Mouse (Mus musculus) forebrain, embryonic 16.5 days (tissue): ENCODE measurements around the gene Serac1. TPM values are rescaled to one million over a fixed set of nuclear protein-coding genes. Genes with fewer than 3 reads are reported as not detected.

ENCODE experiments used
- ATAC-seq: fragments of 200-750 bp; cut with Nextera tagmentation; 2 replicates; pipeline ENCODE4 v1.8.0; 2017; ENCODE audit warnings: mild to moderate bottlenecking, moderate library complexity
- H3K27ac ChIP-seq: fragments of 300-500 bp; sonication (generic); 2 replicates; pipeline ENCODE4 v1.5.1; 2014; ENCODE audit warnings: low read length, control low read depth
- H3K27me3 ChIP-seq: fragments of 300-500 bp; sonication (generic); replicated peaks from 2 replicates; pipeline ENCODE4 v1.6.1; 2014; ENCODE audit warnings: low read length; ENCODE audit not compliant: control insufficient read depth, insufficient read depth
- H3K36me3 ChIP-seq: fragments of 300-500 bp; sonication (generic); 2 replicates; pipeline ENCODE4 v1.6.1; 2014; ENCODE audit not compliant: control insufficient read depth, insufficient read depth
- H3K4me1 ChIP-seq: fragments of 300-500 bp; sonication (generic); replicated peaks from 2 replicates; pipeline ENCODE4 v1.6.1; 2014; ENCODE audit warnings: low read length; ENCODE audit not compliant: control insufficient read depth, insufficient read depth
- H3K4me2 ChIP-seq: fragments of 300-500 bp; sonication (generic); 2 replicates; pipeline ENCODE4 v1.6.1; 2014; ENCODE audit warnings: mild to moderate bottlenecking, low read length, control low read depth
- H3K4me3 ChIP-seq: fragments of 300-500 bp; sonication (generic); replicated peaks from 2 replicates; pipeline ENCODE4 v1.5.1; 2014; ENCODE audit warnings: mild to moderate bottlenecking, low read length, control low read depth
- H3K9ac ChIP-seq: fragments of 300-500 bp; sonication (generic); replicated peaks from 2 replicates; pipeline ENCODE4 v1.6.1; 2014; ENCODE audit warnings: low read depth, low read length, control low read depth
- H3K9me3 ChIP-seq: fragments of 300-500 bp; sonication (generic); 2 replicates; pipeline ENCODE4 v1.6.1; 2016; ENCODE audit warnings: low read length; ENCODE audit not compliant: control insufficient read depth
- WGBS: fragments of 180-500 bp; shearing (Covaris S2); extraction: QIAGEN DNeasy Blood & Tissue Kit; methylation state at CpG from one replicate; pipeline ENCODE4 v1.1.7; 2014; 5-methylcytosine and 5-hydroxymethylcytosine counted together
- polyA plus RNA-seq: library from polyadenylated mRNA; unstranded; fragments of >200 nt; fragmentation: Nextera tagmentation; extraction: Ambion mirVana; gene quantifications from 2 replicates; pipeline ENCODE4 v1.2.1, GENCODE M21; 2015

Gene Serac1
- polyA plus RNA-seq, 1 experiment from 2014 or later: 15.8 TPM

DNA sequence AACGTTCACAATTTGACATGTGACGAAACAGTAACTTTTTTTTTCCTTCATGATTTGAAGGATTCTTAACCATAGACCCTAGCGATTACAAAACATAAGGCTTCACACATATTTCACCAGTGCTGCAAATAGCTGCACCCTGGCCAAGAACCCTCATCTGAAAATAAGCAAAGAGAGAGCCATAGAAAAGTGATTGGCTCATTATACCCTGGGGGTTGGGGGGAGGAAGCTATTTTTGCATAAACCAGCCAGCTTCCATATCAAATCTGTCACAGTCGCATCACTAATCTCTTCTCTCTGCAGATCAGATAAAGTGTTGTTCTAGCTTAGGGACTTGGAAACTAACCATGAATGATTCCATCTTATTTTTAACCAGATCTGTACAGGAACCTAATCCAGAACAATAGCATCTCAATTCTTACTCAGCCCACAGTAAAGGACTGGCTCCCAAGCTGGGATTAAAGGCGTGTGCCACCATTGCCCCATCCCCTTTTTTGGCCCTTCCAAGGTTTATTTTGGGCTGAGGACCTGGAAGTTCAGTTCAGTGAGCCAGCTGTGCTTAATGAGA, 3.9 kb upstream of the Serac1 start:
- no peak for ATAC-seq
- H3K27me3 ChIP-seq: no peaks in the 10 kb centered on the region
- H3K4me2 ChIP-seq: no peak overlapping the region
- H3K9me3 ChIP-seq: no peaks in the 10 kb centered on the region
- H3K36me3 ChIP-seq: no peaks in the 10 kb centered on the region; the same call in none of the 2 replicates
- H3K9ac ChIP-seq: no peak overlapping the region
- 84% methylated on average over 5 of the region's 5 CpGs for WGBS
- H3K4me3 ChIP-seq: no peak overlapping the region
- no peak overlapping the region for H3K27ac ChIP-seq
- peaks cover 18% of the 10 kb centered on the region for H3K4me1 ChIP-seq

DNA sequence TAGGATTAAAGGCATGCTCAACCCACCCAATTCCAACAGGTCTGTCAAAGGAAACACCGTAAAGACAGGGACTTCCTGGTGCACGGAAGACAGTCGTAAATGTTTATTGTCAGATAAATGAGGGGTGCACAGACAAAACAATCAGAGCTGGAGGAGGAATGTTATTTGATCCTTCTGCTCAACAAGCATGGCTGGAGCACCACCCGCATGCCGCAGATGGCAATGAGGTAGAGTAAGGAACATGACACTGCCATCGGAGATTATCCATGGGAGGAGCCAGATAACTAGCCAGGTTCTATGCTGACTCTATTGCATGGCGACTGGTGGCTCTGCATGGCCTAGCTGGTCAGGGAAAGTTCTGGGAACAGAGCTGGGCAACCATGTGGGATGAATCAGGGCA, 6.1 kb downstream of the Serac1 start:
- WGBS: 95% methylated on average over 7 of the region's 7 CpGs
- Histone ChIP-seq H3K4me2 (no peak overlapping the region), H3K36me3 (peaks cover 9% of the 10 kb centered on the region), H3K9ac (no peak overlapping the region), H3K27ac (no peak overlapping the region), H3K27me3 (no peaks in the 10 kb centered on the region), H3K4me3 (no peak overlapping the region), H3K9me3 (no peaks in the 10 kb centered on the region), H3K4me1 (peaks cover 4% of the 10 kb centered on the region)
- no peak for ATAC-seq

DNA sequence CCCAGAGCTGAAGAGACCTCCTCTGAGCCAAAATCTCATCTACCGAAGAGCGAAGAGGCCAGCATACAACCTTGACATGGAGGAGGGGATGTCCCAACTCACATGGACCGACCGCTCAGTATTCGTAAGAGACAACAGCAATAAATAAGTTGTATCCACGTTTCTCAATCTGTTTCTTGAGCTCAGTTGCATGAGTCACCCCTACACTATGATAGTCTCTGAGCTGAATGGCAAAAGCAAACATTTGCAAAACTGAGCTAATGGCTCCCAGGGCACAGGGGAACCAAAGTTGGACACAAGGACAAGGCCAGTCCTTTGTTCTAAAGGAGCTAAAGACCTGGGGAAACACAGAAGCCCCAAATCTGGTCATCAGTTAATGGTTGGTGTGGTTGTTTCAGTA, 9.7 kb downstream of the Serac1 start:
- WGBS: 94% methylated on average over 6 of the region's 6 CpGs
- ATAC-seq: no peak
- H3K36me3 ChIP-seq: peaks cover 19% of the 10 kb centered on the region

DNA sequence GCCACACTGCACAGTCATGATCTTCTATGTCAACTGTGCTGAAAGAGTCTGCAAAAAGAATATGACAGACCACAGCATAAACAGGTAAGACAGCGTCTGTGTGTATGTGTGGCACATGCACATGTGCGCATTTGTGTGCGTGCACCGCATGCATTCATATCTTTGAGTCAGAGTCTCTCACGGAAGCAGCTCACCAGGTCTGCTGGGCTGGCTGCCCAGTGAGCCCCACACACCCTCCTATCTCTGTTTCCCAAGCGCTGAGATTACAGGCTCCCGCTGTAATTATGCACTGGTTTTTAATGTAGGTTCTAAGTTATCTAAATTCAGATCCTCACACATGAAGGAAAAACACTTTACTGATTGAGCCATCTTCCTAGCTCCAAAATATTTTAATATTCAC, 11.9 kb downstream of the Serac1 start:
- Histone ChIP-seq H3K9ac (no peak overlapping the region), H3K4me2 (no peak overlapping the region), H3K9me3 (no peaks in the 10 kb centered on the region), H3K4me1 (no peaks in the 10 kb centered on the region), H3K4me3 (no peak overlapping the region), H3K27me3 (no peaks in the 10 kb centered on the region), H3K27ac (no peak overlapping the region), H3K36me3 (peaks cover 22% of the 10 kb centered on the region)
- 92% methylated on average over 7 of the region's 7 CpGs for WGBS
- no peak for ATAC-seq

More for the DNA sequence above, 9.7 kb downstream of the Serac1 start:
- Histone ChIP-seq H3K4me3 (no peak overlapping the region), H3K27me3 (no peaks in the 10 kb centered on the region), H3K4me2 (no peak overlapping the region), H3K27ac (no peak overlapping the region), H3K9ac (no peak overlapping the region), H3K4me1 (no peaks in the 10 kb centered on the region), H3K9me3 (no peaks in the 10 kb centered on the region)

DNA sequence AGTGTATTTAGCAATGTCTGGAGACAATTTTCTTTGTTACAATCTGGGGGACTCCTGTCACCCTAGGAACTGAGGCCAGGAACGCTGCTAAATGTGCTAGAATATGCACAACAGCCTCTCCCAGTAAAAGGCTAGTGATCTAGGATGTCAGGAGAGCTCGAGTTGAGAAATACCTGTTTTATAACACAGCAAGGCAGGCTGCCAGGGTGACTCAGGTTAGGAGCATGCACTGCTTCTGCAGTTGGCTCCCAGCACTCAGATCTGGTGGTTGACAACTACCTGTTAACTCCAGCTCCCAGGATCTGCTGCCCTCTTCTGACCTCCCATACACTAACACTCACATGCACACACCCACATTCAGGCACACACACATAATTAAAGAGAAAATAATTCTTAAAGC, 13.5 kb downstream of the Serac1 start:
- ATAC-seq: no peak
- peaks cover 21% of the 10 kb centered on the region for H3K36me3 ChIP-seq
- no peak overlapping the region for H3K4me3 ChIP-seq
- no peaks in the 10 kb centered on the region for H3K9me3 ChIP-seq
- H3K4me1 ChIP-seq: no peaks in the 10 kb centered on the region
- H3K9ac ChIP-seq: no peak overlapping the region
- 84% methylated on average over 2 of the region's 2 CpGs for WGBS
- H3K27me3 ChIP-seq: no peaks in the 10 kb centered on the region
- no peak overlapping the region for H3K27ac ChIP-seq
- no peak overlapping the region for H3K4me2 ChIP-seq

DNA sequence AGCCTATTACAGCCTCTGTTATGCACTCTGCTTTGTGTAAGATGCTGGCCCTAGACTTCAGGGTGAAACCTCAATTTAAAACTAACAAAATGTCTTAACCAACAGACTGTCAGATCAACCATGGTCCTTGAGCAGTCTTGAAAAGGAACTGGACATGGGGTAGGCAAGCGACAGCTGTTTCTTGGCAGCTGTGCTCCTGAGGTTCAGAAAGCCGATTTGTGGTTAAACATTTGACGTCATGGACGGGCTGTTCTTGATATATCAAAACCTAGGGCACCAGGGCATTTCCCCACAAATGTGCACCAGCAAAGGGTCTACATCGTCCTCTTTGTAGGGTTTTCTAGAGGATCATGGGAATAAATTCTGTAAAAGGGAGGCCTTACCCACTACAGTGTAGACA, 16.0 kb downstream of the Serac1 start:
- ATAC-seq: no peak
- Histone ChIP-seq H3K36me3 (peaks cover 19% of the 10 kb centered on the region), H3K9me3 (no peaks in the 10 kb centered on the region)

DNA sequence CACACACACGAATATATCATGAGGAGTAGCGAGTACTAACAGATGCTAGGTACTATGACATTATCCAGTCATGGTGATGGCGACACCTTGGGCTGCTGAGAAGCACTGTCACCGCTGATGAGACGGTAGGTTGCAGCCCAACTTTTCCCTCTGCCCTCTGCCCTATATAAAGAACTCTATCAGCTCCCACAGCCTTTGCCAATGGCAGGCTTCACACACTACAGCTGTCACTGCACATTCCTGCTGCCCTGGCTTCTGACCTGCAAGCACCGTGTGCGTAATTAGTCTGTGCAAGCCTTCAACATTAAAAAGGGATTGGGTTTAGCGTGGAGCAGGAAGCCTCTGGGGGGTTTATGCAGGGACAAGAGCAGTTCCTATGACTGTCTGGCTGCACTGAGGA, 16.7 kb downstream of the Serac1 start:
- H3K27ac ChIP-seq: no peak overlapping the region
- H3K4me3 ChIP-seq: no peak overlapping the region
- H3K4me1 ChIP-seq: no peaks in the 10 kb centered on the region
- H3K36me3 ChIP-seq: peaks cover 19% of the 10 kb centered on the region
- H3K9me3 ChIP-seq: no peaks in the 10 kb centered on the region
- no peak overlapping the region for H3K4me2 ChIP-seq
- H3K9ac ChIP-seq: no peak overlapping the region
- no peak for ATAC-seq
- 90% methylated on average over 8 of the region's 8 CpGs for WGBS
- no peaks in the 10 kb centered on the region for H3K27me3 ChIP-seq

More for the DNA sequence above, 16.0 kb downstream of the Serac1 start:
- Histone ChIP-seq H3K4me3 (no peak overlapping the region), H3K9ac (no peak overlapping the region), H3K27me3 (no peaks in the 10 kb centered on the region), H3K4me2 (no peak overlapping the region), H3K27ac (no peak overlapping the region), H3K4me1 (no peaks in the 10 kb centered on the region)
- 95% methylated on average over 5 of the region's 5 CpGs for WGBS

DNA sequence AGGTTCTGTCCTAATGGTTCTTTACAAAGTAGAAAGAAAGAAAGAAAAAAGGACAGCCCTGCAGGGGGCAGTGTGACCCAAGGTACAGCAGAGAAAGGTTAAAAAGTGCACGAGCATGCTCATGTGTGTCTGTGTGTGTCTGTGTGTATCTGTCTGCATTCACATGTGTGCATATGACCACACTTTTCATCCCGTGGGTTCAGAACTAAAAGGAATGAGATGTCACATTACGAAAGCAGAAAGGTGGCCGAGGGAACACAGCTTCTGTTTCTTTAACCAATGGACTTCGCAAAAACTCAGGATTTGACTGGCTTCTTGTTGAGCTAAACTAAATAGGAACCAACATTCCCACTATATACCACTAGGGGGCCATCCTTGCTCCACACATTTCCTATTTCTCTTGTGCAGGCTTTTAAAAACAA, 24.6 kb downstream of the Serac1 start:
- no peaks in the 10 kb centered on the region for H3K9me3 ChIP-seq
- H3K4me3 ChIP-seq: no peak overlapping the region
- H3K27me3 ChIP-seq: no peaks in the 10 kb centered on the region
- H3K9ac ChIP-seq: no peak overlapping the region
- WGBS: 20% methylated on average over 5 of the region's 5 CpGs
- H3K4me2 ChIP-seq: no peak overlapping the region
- peaks cover 3% of the 10 kb centered on the region; the same call in 1 of the 2 replicates for H3K36me3 ChIP-seq
- no peak overlapping the region for H3K27ac ChIP-seq
- ATAC-seq: no peak
- no peaks in the 10 kb centered on the region for H3K4me1 ChIP-seq

DNA sequence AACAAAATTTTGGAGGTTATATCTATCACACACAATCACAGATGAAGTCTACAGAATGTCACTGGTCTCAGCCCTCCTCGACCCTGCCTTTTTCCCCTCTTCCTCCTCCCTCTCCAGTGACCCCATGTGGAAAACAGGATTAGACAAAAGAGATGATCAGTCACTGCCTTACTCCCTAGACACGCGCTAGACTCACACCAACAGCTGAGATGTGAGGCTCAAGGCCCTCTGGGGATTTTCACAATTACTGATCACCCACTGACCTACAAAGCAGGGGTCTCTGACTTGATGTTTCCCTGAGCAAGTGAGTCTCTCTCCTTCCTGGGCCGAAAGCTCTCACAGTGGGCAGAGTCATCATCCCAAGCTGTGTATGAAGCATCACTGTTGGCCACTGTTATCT, 26.7 kb downstream of the Serac1 start:
- H3K27ac ChIP-seq: no peak overlapping the region
- H3K9ac ChIP-seq: no peak overlapping the region
- H3K4me1 ChIP-seq: no peaks in the 10 kb centered on the region
- 61% methylated on average over 4 of the region's 4 CpGs for WGBS
- no peak overlapping the region for H3K4me3 ChIP-seq
- no peak for ATAC-seq
- peaks cover 3% of the 10 kb centered on the region; the same call in 1 of the 2 replicates for H3K36me3 ChIP-seq
- no peak overlapping the region for H3K4me2 ChIP-seq
- H3K9me3 ChIP-seq: no peaks in the 10 kb centered on the region
- H3K27me3 ChIP-seq: no peaks in the 10 kb centered on the region

DNA sequence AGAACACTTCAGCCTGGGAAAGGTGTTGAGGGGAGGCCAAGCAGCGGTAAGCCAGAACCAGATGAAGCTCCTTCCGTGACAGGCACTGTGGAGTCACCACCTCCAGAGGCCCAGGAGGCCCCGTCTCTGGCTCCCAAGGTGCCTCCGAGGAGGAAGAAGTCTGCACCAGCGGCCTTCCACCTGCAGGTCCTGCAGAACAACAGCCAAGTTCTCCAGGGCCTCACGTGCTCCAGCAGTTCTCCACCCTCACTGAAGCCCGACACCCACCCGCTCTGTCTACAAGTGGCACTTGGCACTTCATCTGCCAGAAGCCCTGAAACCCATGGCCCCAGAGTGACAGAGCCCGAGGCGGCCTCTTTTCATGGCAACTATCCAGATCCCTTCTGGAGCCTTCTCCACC, 42.0 kb downstream of the Serac1 start:
- Histone ChIP-seq H3K36me3 (no peaks in the 10 kb centered on the region), H3K9me3 (no peaks in the 10 kb centered on the region), H3K4me2 (no peak overlapping the region), H3K27me3 (no peaks in the 10 kb centered on the region), H3K4me3 (no peak overlapping the region), H3K4me1 (no peaks in the 10 kb centered on the region), H3K27ac (no peak overlapping the region), H3K9ac (no peak overlapping the region)
- no peak for ATAC-seq
- 82% methylated on average over 10 of the region's 10 CpGs for WGBS
